Mouse (Mus musculus): ENCODE results near the gene Slc4a11. TPM values are rescaled to one million over a fixed set of nuclear protein-coding genes. Genes with fewer than 3 reads are reported as not detected.

Gene Slc4a11
- polyA plus RNA-seq, 1 experiment from 2014 or later: 0.14 TPM

Other genes with a start within 250 kb of the Slc4a11 start
- 29.9 and 34.8 TPM in 2 replicates for gene Ptpra, start 247.2 kb downstream of the Slc4a11 start, polyA plus RNA-seq (2015; fragmentation: Nextera tagmentation; extraction: Ambion mirVana)
- gene Mrps26, start 133.8 kb downstream of the Slc4a11 start, polyA plus RNA-seq (2015; fragmentation: Nextera tagmentation; extraction: Ambion mirVana): 65.7 and 68.3 TPM in 2 replicates
- gene Oxt, start 121.3 kb downstream of the Slc4a11 start, polyA plus RNA-seq (2015; fragmentation: Nextera tagmentation; extraction: Ambion mirVana): not detected in 2 replicates
- gene Avp, start 115.0 kb downstream of the Slc4a11 start, polyA plus RNA-seq (2015; fragmentation: Nextera tagmentation; extraction: Ambion mirVana): not detected in 2 replicates
- gene Fastkd5, start 67.5 kb downstream of the Slc4a11 start, polyA plus RNA-seq (2015; fragmentation: Nextera tagmentation; extraction: Ambion mirVana): 12.0 and 16.8 TPM in 2 replicates
- 6.2 and 6.5 TPM in 2 replicates for gene Ubox5, start 67.5 kb downstream of the Slc4a11 start, polyA plus RNA-seq (2015; fragmentation: Nextera tagmentation; extraction: Ambion mirVana)
- gene Lzts3, start 54.7 kb downstream of the Slc4a11 start, polyA plus RNA-seq (2015; fragmentation: Nextera tagmentation; extraction: Ambion mirVana): 0.95 and 1.3 TPM in 2 replicates
- gene Ddrgk1, start 32.9 kb downstream of the Slc4a11 start, polyA plus RNA-seq (2015; fragmentation: Nextera tagmentation; extraction: Ambion mirVana): 41.7 and 43.6 TPM in 2 replicates
- 66.5 and 78.5 TPM in 2 replicates for gene Itpa, start 29.9 kb downstream of the Slc4a11 start, polyA plus RNA-seq (2015; fragmentation: Nextera tagmentation; extraction: Ambion mirVana)
- 10.2 and 11.3 TPM in 2 replicates for gene 4930402H24Rik, start 208.9 kb upstream of the Slc4a11 start, polyA plus RNA-seq (2015; fragmentation: Nextera tagmentation; extraction: Ambion mirVana)
- gene Atrn, start 209.0 kb upstream of the Slc4a11 start, polyA plus RNA-seq (2015; fragmentation: Nextera tagmentation; extraction: Ambion mirVana): 1.5 and 2.1 TPM in 2 replicates